Mouse (Mus musculus) liver, embryonic 16.5 days (tissue): Measurements from ENCODE around the gene Mmp14. TPM values are rescaled to one million over a fixed set of nuclear protein-coding genes. Genes with fewer than 3 reads are reported as not detected.
A peak's percentile ranks its signal among the peaks of the same experiment; 100 is the strongest.

Source experiments
- ATAC-seq: fragments of 200-750 bp; cut with Nextera tagmentation; 2 replicates; pipeline ENCODE4 v1.8.0; 2017; ENCODE audit warnings: low read depth, mild to moderate bottlenecking, moderate number of reproducible peaks, moderate library complexity
- H3K27ac ChIP-seq: fragments of 300-500 bp; sonication (generic); 2 replicates; pipeline ENCODE4 v1.5.1; 2014; ENCODE audit warnings: mild to moderate bottlenecking, low read length
- H3K27me3 ChIP-seq: fragments of 300-500 bp; sonication (generic); 2 replicates; pipeline ENCODE4 v1.6.1; 2014; ENCODE audit warnings: low read depth, low read length, mixed read lengths; ENCODE audit not compliant: control insufficient read depth, insufficient read depth
- H3K36me3 ChIP-seq: fragments of 300-500 bp; sonication (generic); 2 replicates; pipeline ENCODE4 v1.6.1; 2014; ENCODE audit warnings: mild to moderate bottlenecking; ENCODE audit not compliant: control insufficient read depth, insufficient read depth
- H3K4me1 ChIP-seq: fragments of 300-500 bp; sonication (generic); 2 replicates; pipeline ENCODE4 v1.6.1; 2014; ENCODE audit warnings: low read depth, low read length, mixed read lengths; ENCODE audit not compliant: control insufficient read depth
- H3K4me2 ChIP-seq: fragments of 300-500 bp; sonication (generic); 2 replicates; pipeline ENCODE4 v1.6.1; 2014; ENCODE audit warnings: low read depth, low read length, mixed read lengths
- H3K4me3 ChIP-seq: fragments of 300-500 bp; sonication (generic); 2 replicates; pipeline ENCODE4 v1.5.1; 2014; ENCODE audit warnings: low read depth, mild to moderate bottlenecking, low read length
- H3K9ac ChIP-seq: fragments of 300-500 bp; sonication (generic); 2 replicates; pipeline ENCODE4 v1.6.1; 2014; ENCODE audit warnings: low read depth, low read length
- H3K9me3 ChIP-seq: fragments of 300-500 bp; sonication (generic); replicated peaks from 2 replicates; pipeline ENCODE4 v1.6.1; 2016; ENCODE audit warnings: low read length; ENCODE audit not compliant: control insufficient read depth
- WGBS: fragments of 180-500 bp; shearing (Covaris S2); extraction: QIAGEN DNeasy Blood & Tissue Kit; methylation state at CpG from one replicate; pipeline ENCODE4 v1.1.7; 2014; ENCODE audit not compliant: insufficient replicate concordance; 5-methylcytosine and 5-hydroxymethylcytosine counted together
- polyA plus RNA-seq: library from polyadenylated mRNA; unstranded; fragments of >200 nt; fragmentation: Nextera tagmentation; extraction: Ambion mirVana; gene quantifications from 2 replicates; pipeline ENCODE4 v1.2.1, GENCODE M21; 2015

The Mmp14 gene
- polyA plus RNA-seq, 1 experiment from 2014 or later = 25.3 TPM

DNA sequence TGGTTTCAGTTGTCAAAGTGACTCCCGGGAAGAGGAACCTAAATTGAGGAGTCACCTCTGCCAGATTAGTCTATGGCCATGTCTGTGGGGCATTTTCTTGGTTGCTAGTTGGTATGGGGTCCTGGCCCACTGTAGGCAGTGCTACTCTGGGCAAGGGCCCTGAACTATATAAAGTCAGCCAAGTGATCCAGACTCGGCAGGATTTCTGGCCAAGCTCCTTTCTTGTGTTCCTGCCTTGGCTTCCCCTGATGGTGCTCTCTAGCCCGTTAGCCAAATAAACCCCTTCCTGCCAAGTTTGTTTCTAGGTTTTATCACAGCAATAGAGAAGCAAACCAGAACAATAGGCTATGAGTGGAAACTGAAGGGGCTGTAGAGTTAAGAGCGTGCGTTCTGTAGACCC is 43.3 kb downstream of the Mmp14 start:
- peaks cover 3% of the 10 kb centered on the region for H3K36me3 ChIP-seq
- no peaks in the 10 kb centered on the region for H3K9me3 ChIP-seq
- WGBS = 58% methylated on average over 5 of the region's 5 CpGs
- H3K27ac ChIP-seq = no peak overlapping the region
- peaks cover 6% of the 10 kb centered on the region for H3K4me1 ChIP-seq
- no peak overlapping the region for H3K4me3 ChIP-seq
- no peak for ATAC-seq
- H3K4me2 ChIP-seq = no peak overlapping the region
- H3K27me3 ChIP-seq = peaks cover 47% of the 10 kb centered on the region
- no peak overlapping the region for H3K9ac ChIP-seq

- H3K9ac ChIP-seq = no peak within 1 kb of the TSS
- WGBS = 7% methylated on average over 23 of the region's 23 CpGs
- H3K4me1 ChIP-seq = peaks cover 6% of the 10 kb centered on the region
Measured at GRCm38 (mm10) chr14:54475941-54476844, 44.8 kb downstream of the Mmp14 start, which contains the start of gene Rem2. Rem2 (plus strand) TSS chr14:54476100.

GRCm38 (mm10) chr14:54477172-54477909 is 45.9 kb downstream of the Mmp14 start:
- Histone ChIP-seq H3K36me3 (no peaks in the 10 kb centered on the region), H3K4me2 (no peak overlapping the region), H3K4me1 (peaks cover 6% of the 10 kb centered on the region), H3K9ac (no peak overlapping the region), H3K4me3 (no peak overlapping the region), H3K27ac (no peak overlapping the region), H3K9me3 (no peaks in the 10 kb centered on the region), H3K27me3 (peaks cover 62% of the 10 kb centered on the region)
- WGBS = 56% methylated on average over 15 of the region's 15 CpGs
- ATAC-seq = no peak

More at GRCm38 (mm10) chr14:54475941-54476844, 44.8 kb downstream of the Mmp14 start, which contains the start of gene Rem2:
- peaks cover 62% of the 10 kb centered on the region for H3K27me3 ChIP-seq
- no peaks in the 10 kb centered on the region for H3K36me3 ChIP-seq
- H3K4me3 ChIP-seq = peak within 1 kb of the TSS; percentile 37
- peak; percentile 33 for ATAC-seq
- peak within 1 kb of the TSS; percentile 63 for H3K4me2 ChIP-seq
- H3K9me3 ChIP-seq = no peaks in the 10 kb centered on the region
- H3K27ac ChIP-seq = no peak within 1 kb of the TSS

GRCm38 (mm10) chr14:54479451-54479920 is 48.1 kb downstream of the Mmp14 start:
- H3K4me1 ChIP-seq = peaks cover 6% of the 10 kb centered on the region
- peak overlapping the region; percentile 54 for H3K4me2 ChIP-seq
- no peaks in the 10 kb centered on the region for H3K9me3 ChIP-seq
- H3K4me3 ChIP-seq = peak overlapping the region; percentile 42
- WGBS = 6% methylated on average over 40 of the region's 40 CpGs
- H3K36me3 ChIP-seq = no peaks in the 10 kb centered on the region
- ATAC-seq = no peak
- H3K9ac ChIP-seq = 0 out of 2 replicates have a peak overlapping the region, but pooled peaks have one; percentile 19
- H3K27ac ChIP-seq = no peak overlapping the region
- peaks cover 62% of the 10 kb centered on the region for H3K27me3 ChIP-seq

DNA sequence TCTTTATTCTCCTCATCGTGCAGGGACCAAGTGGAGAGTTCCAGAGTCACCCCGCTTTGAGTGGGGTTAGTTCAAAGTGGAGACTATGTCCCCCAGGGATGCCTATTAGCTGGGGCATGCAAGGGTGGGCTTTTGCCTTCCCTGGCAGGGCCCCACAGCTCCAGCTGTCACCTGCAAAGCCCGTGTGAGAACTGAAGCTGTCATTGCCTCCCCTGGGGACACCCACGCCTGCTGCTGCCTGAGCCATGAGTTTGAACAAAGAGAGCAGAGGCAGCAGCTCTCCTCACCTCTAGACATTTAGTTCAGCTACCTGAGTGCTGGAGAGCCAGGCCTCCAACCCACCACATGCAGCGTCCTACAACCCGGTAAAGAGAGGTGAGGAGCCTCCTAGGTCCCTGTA is 49.3 kb downstream of the Mmp14 start:
- H3K4me1 ChIP-seq = peaks cover 6% of the 10 kb centered on the region
- H3K27ac ChIP-seq = no peak overlapping the region
- no peak overlapping the region for H3K9ac ChIP-seq
- H3K27me3 ChIP-seq = peaks cover 53% of the 10 kb centered on the region
- H3K36me3 ChIP-seq = no peaks in the 10 kb centered on the region
- H3K9me3 ChIP-seq = no peaks in the 10 kb centered on the region
- no peak overlapping the region for H3K4me2 ChIP-seq
- no peak for ATAC-seq
- WGBS = 57% methylated on average over 6 of the region's 6 CpGs
- H3K4me3 ChIP-seq = no peak overlapping the region

DNA sequence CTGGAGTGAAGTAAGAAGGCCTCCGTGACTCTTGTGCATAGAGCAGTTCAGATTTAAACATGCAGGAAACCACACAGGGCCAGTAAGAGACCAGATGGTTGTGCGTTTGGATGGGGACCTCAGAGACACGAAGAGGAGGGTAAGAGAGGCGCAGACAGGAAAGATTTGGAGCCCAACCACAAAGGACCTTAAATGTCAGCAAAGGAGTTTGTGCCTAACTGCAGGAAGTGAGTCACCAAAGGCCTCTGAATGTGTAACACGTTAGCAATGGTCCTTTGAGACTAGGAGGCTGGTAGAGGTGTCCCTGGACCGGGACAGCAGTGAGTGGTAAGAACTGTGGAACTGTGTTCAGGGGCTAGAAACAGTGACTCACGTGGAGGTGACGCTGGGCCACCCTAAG is 50.0 kb downstream of the Mmp14 start:
- no peak overlapping the region for H3K27ac ChIP-seq
- no peak overlapping the region for H3K9ac ChIP-seq
- H3K4me3 ChIP-seq = no peak overlapping the region
- peaks cover 6% of the 10 kb centered on the region for H3K4me1 ChIP-seq
- H3K4me2 ChIP-seq = no peak overlapping the region
- H3K27me3 ChIP-seq = peaks cover 46% of the 10 kb centered on the region
- H3K36me3 ChIP-seq = no peaks in the 10 kb centered on the region
- 27% methylated on average over 8 of the region's 8 CpGs for WGBS
- no peaks in the 10 kb centered on the region for H3K9me3 ChIP-seq
- ATAC-seq = no peak

DNA sequence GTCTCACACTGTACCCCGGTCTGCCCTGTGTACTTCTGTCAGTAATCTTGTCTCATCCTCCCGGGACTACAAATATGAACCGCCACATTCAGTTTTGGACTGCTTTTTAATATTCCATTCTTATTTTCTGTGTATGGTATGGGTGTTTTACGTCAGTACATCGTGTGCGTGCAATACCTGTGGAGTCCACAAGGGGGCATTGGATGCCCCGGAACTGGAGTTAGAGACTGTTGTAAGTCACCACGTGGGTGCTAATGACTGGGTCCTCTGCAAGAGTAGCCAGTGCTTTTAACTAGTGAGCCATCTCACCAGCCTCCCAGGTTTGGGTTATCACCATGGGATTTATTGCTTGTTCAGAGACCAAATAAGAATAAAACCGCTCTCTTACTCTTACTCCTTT is 51.1 kb downstream of the Mmp14 start:
- Histone ChIP-seq H3K27me3 (peaks cover 35% of the 10 kb centered on the region), H3K36me3 (no peaks in the 10 kb centered on the region), H3K4me3 (no peak overlapping the region), H3K9me3 (no peaks in the 10 kb centered on the region), H3K27ac (no peak overlapping the region), H3K9ac (no peak overlapping the region), H3K4me1 (peaks cover 4% of the 10 kb centered on the region), H3K4me2 (no peak overlapping the region)
- WGBS = 40% methylated on average over 9 of the region's 9 CpGs
- no peak for ATAC-seq

DNA sequence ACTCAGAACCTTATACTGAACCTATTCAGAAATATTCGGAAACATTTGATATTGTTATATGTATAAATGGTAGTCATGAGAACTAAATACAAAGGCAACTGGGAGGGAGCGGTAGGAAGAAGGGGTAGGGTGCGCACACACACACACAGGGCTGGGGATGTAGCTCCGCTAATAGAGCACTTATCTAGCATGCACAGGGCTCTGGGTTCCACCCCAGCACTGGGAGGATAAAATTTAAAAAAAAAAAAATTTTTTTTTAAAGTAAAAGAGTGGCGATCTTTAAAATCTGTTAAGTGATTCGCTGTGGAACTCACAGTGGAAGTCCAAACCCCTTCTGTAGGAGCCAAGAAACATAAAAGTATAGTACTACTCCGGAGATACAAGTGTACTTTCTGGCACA is 54.5 kb downstream of the Mmp14 start:
- Histone ChIP-seq H3K4me1 (no peaks in the 10 kb centered on the region), H3K9ac (no peak overlapping the region), H3K9me3 (no peaks in the 10 kb centered on the region), H3K36me3 (no peaks in the 10 kb centered on the region), H3K4me2 (no peak overlapping the region), H3K27ac (no peak overlapping the region), H3K27me3 (peaks cover 3% of the 10 kb centered on the region; the same call in 1 of the 2 replicates), H3K4me3 (no peak overlapping the region)
- no peak for ATAC-seq
- 36% methylated on average over 7 of the region's 7 CpGs for WGBS
